Mouse (Mus musculus): Measurements from ENCODE around the gene Sftpd. TPM values are rescaled to one million over a fixed set of nuclear protein-coding genes. Genes with fewer than 3 reads are reported as not detected.

The Sftpd gene
- polyA plus RNA-seq, 1 experiment: 0.15 TPM

GRCm38 (mm10) chr14:41140686-41141085, 44.3 kb downstream of the Sftpd start:
- no peak overlapping the region for H3K27ac ChIP-seq (ENCODE audit: control insufficient read depth, insufficient read depth, low read depth, low read length)
- no peaks in the 10 kb centered on the region for H3K36me3 ChIP-seq (ENCODE audit: control insufficient read depth, insufficient read depth, low read length)
- no peaks in the 10 kb centered on the region for H3K27me3 ChIP-seq (ENCODE audit: control insufficient read depth, insufficient read depth, low read length)
- no peak overlapping the region for H3K4me3 ChIP-seq (ENCODE audit: control insufficient read depth, low read depth, low read length)
- TF ChIP-seq POLR2A (IDR thresholded peaks at IDR 0.05; ENCODE audit: control insufficient read depth, low read depth, low read length) (no peak), CTCF (IDR thresholded peaks at IDR 0.05; ENCODE audit: control insufficient read depth, insufficient read depth, insufficient replicate concordance, low read depth, low read length) (no peak)
- H3K4me1 ChIP-seq (ENCODE audit: control insufficient read depth, insufficient read depth, low read length): no peaks in the 10 kb centered on the region

GRCm38 (mm10) chr14:41137006-41137405, 47.9 kb downstream of the Sftpd start:
- Histone ChIP-seq H3K27me3 (ENCODE audit: control insufficient read depth, insufficient read depth, low read length) (no peaks in the 10 kb centered on the region), H3K4me3 (ENCODE audit: control insufficient read depth, low read depth, low read length) (no peak overlapping the region), H3K36me3 (ENCODE audit: control insufficient read depth, insufficient read depth, low read length) (no peaks in the 10 kb centered on the region), H3K4me1 (ENCODE audit: control insufficient read depth, insufficient read depth, low read length) (no peaks in the 10 kb centered on the region), H3K27ac (ENCODE audit: control insufficient read depth, insufficient read depth, low read depth, low read length) (no peak overlapping the region)
- TF ChIP-seq POLR2A (IDR thresholded peaks at IDR 0.05; ENCODE audit: control insufficient read depth, low read depth, low read length) (no peak), CTCF (IDR thresholded peaks at IDR 0.05; ENCODE audit: control insufficient read depth, insufficient read depth, insufficient replicate concordance, low read depth, low read length) (no peak)

GRCm38 (mm10) chr14:41131540-41131939, 53.4 kb downstream of the Sftpd start, which contains the start of gene Sftpa1:
Sftpa1 (plus strand) TSS chr14:41131782.
- TF ChIP-seq POLR2A (IDR thresholded peaks at IDR 0.05; ENCODE audit: control insufficient read depth, low read depth, low read length) (no peak), CTCF (IDR thresholded peaks at IDR 0.05; ENCODE audit: control insufficient read depth, insufficient read depth, insufficient replicate concordance, low read depth, low read length) (no peak)
- H3K4me1 ChIP-seq (ENCODE audit: control insufficient read depth, insufficient read depth, low read length): no peaks in the 10 kb centered on the region
- H3K4me3 ChIP-seq (ENCODE audit: control insufficient read depth, low read depth, low read length): no peak within 1 kb of the TSS
- no peak within 1 kb of the TSS for H3K27ac ChIP-seq (ENCODE audit: control insufficient read depth, insufficient read depth, low read depth, low read length)
- no peaks in the 10 kb centered on the region for H3K36me3 ChIP-seq (ENCODE audit: control insufficient read depth, insufficient read depth, low read length)
- H3K27me3 ChIP-seq (ENCODE audit: control insufficient read depth, insufficient read depth, low read length): no peaks in the 10 kb centered on the region

DNA sequence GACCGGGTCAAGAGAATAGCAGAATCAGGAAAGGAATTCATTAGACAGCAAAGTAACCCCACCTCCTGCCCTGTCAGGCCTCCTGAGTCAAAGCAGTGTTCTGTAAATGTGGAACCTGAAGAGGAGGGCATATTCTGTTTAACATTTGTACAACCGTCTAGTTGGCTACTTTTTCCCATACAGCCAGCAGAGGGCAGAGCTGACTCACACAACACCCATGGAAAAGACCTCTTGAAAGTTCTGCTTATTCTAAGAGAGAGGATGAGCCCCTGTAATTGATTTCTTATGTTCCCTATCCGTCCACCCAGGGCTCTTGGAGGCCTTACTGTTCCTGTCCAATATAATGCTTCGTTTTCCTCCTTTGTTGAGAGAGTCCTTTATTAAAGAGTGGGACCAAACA, 57.0 kb downstream of the Sftpd start:
- no peak overlapping the region for H3K4me3 ChIP-seq (ENCODE audit: control insufficient read depth, low read depth, low read length)
- no peaks in the 10 kb centered on the region for H3K27me3 ChIP-seq (ENCODE audit: control insufficient read depth, insufficient read depth, low read length)
- no peak for TF ChIP-seq CTCF (IDR thresholded peaks at IDR 0.05; ENCODE audit: control insufficient read depth, insufficient read depth, insufficient replicate concordance, low read depth, low read length)
- no peak for TF ChIP-seq POLR2A (IDR thresholded peaks at IDR 0.05; ENCODE audit: control insufficient read depth, low read depth, low read length)
- no peak overlapping the region for H3K27ac ChIP-seq (ENCODE audit: control insufficient read depth, insufficient read depth, low read depth, low read length)
- no peaks in the 10 kb centered on the region for H3K4me1 ChIP-seq (ENCODE audit: control insufficient read depth, insufficient read depth, low read length)
- H3K36me3 ChIP-seq (ENCODE audit: control insufficient read depth, insufficient read depth, low read length): no peaks in the 10 kb centered on the region

GRCm38 (mm10) chr14:41124683-41125082, 60.3 kb downstream of the Sftpd start:
- Histone ChIP-seq H3K4me3 (ENCODE audit: control insufficient read depth, low read depth, low read length) (no peak overlapping the region), H3K27me3 (ENCODE audit: control insufficient read depth, insufficient read depth, low read length) (no peaks in the 10 kb centered on the region), H3K36me3 (ENCODE audit: control insufficient read depth, insufficient read depth, low read length) (no peaks in the 10 kb centered on the region), H3K4me1 (ENCODE audit: control insufficient read depth, insufficient read depth, low read length) (no peaks in the 10 kb centered on the region), H3K27ac (ENCODE audit: control insufficient read depth, insufficient read depth, low read depth, low read length) (no peak overlapping the region)
- TF ChIP-seq POLR2A (IDR thresholded peaks at IDR 0.05; ENCODE audit: control insufficient read depth, low read depth, low read length) (no peak), CTCF (IDR thresholded peaks at IDR 0.05; ENCODE audit: control insufficient read depth, insufficient read depth, insufficient replicate concordance, low read depth, low read length) (no peak)

Other genes with a start within 250 kb of the Sftpd start
- gene Tspan14, start 218.3 kb downstream of the Sftpd start, polyA plus RNA-seq (2012; rRNA removed): 7.2 and 7.8 TPM in 2 replicates
- 41.1 and 45.1 TPM in 2 replicates for gene Fam213a, start 171.4 kb downstream of the Sftpd start, polyA plus RNA-seq (2012; rRNA removed)
- gene Dydc2, start 115.9 kb downstream of the Sftpd start, polyA plus RNA-seq (2012; rRNA removed): 34.6 and 36.9 TPM in 2 replicates
- gene Dydc1, start 112.2 kb downstream of the Sftpd start, polyA plus RNA-seq (2012; rRNA removed): 22.1 and 24.6 TPM in 2 replicates
- gene Mat1a, start 80.1 kb downstream of the Sftpd start, polyA plus RNA-seq (2012; rRNA removed): 0.13 and 0.16 TPM in 2 replicates
- gene Sftpa1, start 53.4 kb downstream of the Sftpd start, polyA plus RNA-seq (2012; rRNA removed): not detected in 2 replicates
- 0.12 and 0.14 TPM in 2 replicates for gene Mbl1, start 33.7 kb downstream of the Sftpd start, polyA plus RNA-seq (2012; rRNA removed)
- gene Gm2832, start 93.7 kb upstream of the Sftpd start, polyA plus RNA-seq (2012; rRNA removed): 0.85 and 1.3 TPM in 2 replicates
- 0.79 and 1.2 TPM in 2 replicates for gene Gm5798, start 163.5 kb upstream of the Sftpd start, polyA plus RNA-seq (2012; rRNA removed)
- gene Gm7945, start 201.2 kb upstream of the Sftpd start, polyA plus RNA-seq (2012; rRNA removed): 1.1 TPM in 2 replicates
- 0.17 and 0.79 TPM in 2 replicates for gene Gm6482, start 223.1 kb upstream of the Sftpd start, polyA plus RNA-seq (2012; rRNA removed)

All from testis, adult 2 months (tissue).